Mouse (Mus musculus) hindbrain, embryonic 14.5 days (tissue): ENCODE results near the gene Fubp1. TPM values are rescaled to one million over a fixed set of nuclear protein-coding genes. Genes with fewer than 3 reads are reported as not detected.
"Not testable (repeated sequence)": the region's sequence is repeated elsewhere in the genome, so short reads cannot be mapped to it uniquely, and the experiment has no call there.

Experiments
- ATAC-seq: fragments of 200-750 bp; cut with Nextera tagmentation; 2 replicates; pipeline ENCODE4 v1.8.0; 2017; ENCODE audit warnings: moderate number of reproducible peaks, mild to moderate bottlenecking, moderate TSS enrichment, moderate library complexity; ENCODE audit not compliant: low FRiP score
- DNase-seq: peaks from one replicate; pipeline ENCODE4 v3.0.0-alpha.2; 2015; ENCODE audit warnings: low spot score
- H3K27ac ChIP-seq: fragments of 300-500 bp; sonication (generic); 2 replicates; pipeline ENCODE4 v1.5.1; 2014; ENCODE audit warnings: mild to moderate bottlenecking, moderate library complexity
- H3K27me3 ChIP-seq: fragments of 300-500 bp; sonication (generic); 2 replicates; pipeline ENCODE4 v1.6.1; 2014; ENCODE audit warnings: mild to moderate bottlenecking, low read length, mixed read lengths; ENCODE audit not compliant: control insufficient read depth, insufficient read depth
- H3K36me3 ChIP-seq: fragments of 300-500 bp; sonication (generic); replicated peaks from 2 replicates; pipeline ENCODE4 v1.6.1; 2014; ENCODE audit not compliant: control insufficient read depth, insufficient read depth
- H3K4me1 ChIP-seq: fragments of 300-500 bp; sonication (generic); replicated peaks from 2 replicates; pipeline ENCODE4 v1.6.1; 2014; ENCODE audit warnings: antibody characterized with exemption, low read length, mixed read lengths; ENCODE audit not compliant: control insufficient read depth, insufficient read depth
- H3K4me2 ChIP-seq: fragments of 300-500 bp; sonication (generic); replicated peaks from 2 replicates; pipeline ENCODE4 v1.6.1; 2014; ENCODE audit warnings: mild to moderate bottlenecking, moderate library complexity
- H3K4me3 ChIP-seq: fragments of 300-500 bp; sonication (generic); replicated peaks from 2 replicates; pipeline ENCODE4 v1.5.1; 2014; ENCODE audit warnings: mild to moderate bottlenecking, low read length
- H3K9ac ChIP-seq: fragments of 300-500 bp; sonication (generic); 2 replicates; pipeline ENCODE4 v1.6.1; 2014
- H3K9me3 ChIP-seq: fragments of 300-500 bp; sonication (generic); 2 replicates; pipeline ENCODE4 v1.6.1; 2016; ENCODE audit warnings: low read length; ENCODE audit not compliant: control insufficient read depth
- WGBS: fragments of 180-500 bp; shearing (Covaris S2); extraction: QIAGEN DNeasy Blood & Tissue Kit; methylation state at CpG from one replicate; pipeline ENCODE4 v1.1.7; 2014; 5-methylcytosine and 5-hydroxymethylcytosine counted together
- polyA plus RNA-seq: library from polyadenylated mRNA; unstranded; fragments of >200 nt; fragmentation: Nextera tagmentation; extraction: Ambion mirVana; gene quantifications from 2 replicates; pipeline ENCODE4 v1.2.1, GENCODE M21; 2014

The Fubp1 gene
- polyA plus RNA-seq, 1 experiment from 2014 or later, result 208 TPM

- Histone ChIP-seq H3K4me3 (no peak overlapping the region), H3K9me3 (no peaks in the 10 kb centered on the region), H3K27me3 (no peaks in the 10 kb centered on the region), H3K4me2 (no peak overlapping the region), H3K9ac (no peak overlapping the region), H3K36me3 (peaks cover 63% of the 10 kb centered on the region), H3K27ac (no peak overlapping the region), H3K4me1 (no peaks in the 10 kb centered on the region)
- no peak for DNase-seq
- ATAC-seq, result no peak
- 73% methylated on average over 2 of the region's 2 CpGs for WGBS
These were observed 28.6 kb downstream of the Fubp1 start for GRCm38 (mm10) chr3:152238836-152239235.

- WGBS, result 97% methylated on average over 1 of the region's 1 CpGs
- Histone ChIP-seq H3K4me1 (no peaks in the 10 kb centered on the region), H3K9me3 (no peaks in the 10 kb centered on the region), H3K27me3 (no peaks in the 10 kb centered on the region), H3K36me3 (peaks cover 56% of the 10 kb centered on the region), H3K4me2 (no peak overlapping the region), H3K9ac (no peak overlapping the region), H3K4me3 (no peak overlapping the region), H3K27ac (no peak overlapping the region)
- DNase-seq (no peak), ATAC-seq (no peak)
These were observed 29.4 kb downstream of the Fubp1 start for GRCm38 (mm10) chr3:152239592-152239991.

- H3K9me3 ChIP-seq, result no peaks in the 10 kb centered on the region
- H3K36me3 ChIP-seq, result peaks cover 44% of the 10 kb centered on the region
- DNase-seq, result no peak
- no peaks in the 10 kb centered on the region for H3K4me1 ChIP-seq
- no peak for ATAC-seq
- no peaks in the 10 kb centered on the region for H3K27me3 ChIP-seq
- H3K9ac ChIP-seq, result no peak overlapping the region
- 81% methylated on average over 3 of the region's 3 CpGs for WGBS
- no peak overlapping the region for H3K27ac ChIP-seq
- no peak overlapping the region for H3K4me2 ChIP-seq
- H3K4me3 ChIP-seq, result no peak overlapping the region
These were observed 30.9 kb downstream of the Fubp1 start for GRCm38 (mm10) chr3:152241098-152241497.

- Histone ChIP-seq H3K27me3 (no peaks in the 10 kb centered on the region), H3K4me3 (no peak overlapping the region), H3K4me1 (no peaks in the 10 kb centered on the region), H3K9ac (no peak overlapping the region), H3K9me3 (no peaks in the 10 kb centered on the region), H3K27ac (no peak overlapping the region), H3K36me3 (peaks cover 26% of the 10 kb centered on the region), H3K4me2 (no peak overlapping the region)
- ATAC-seq (no peak), DNase-seq (no peak)
- 81% methylated on average over 4 of the region's 4 CpGs for WGBS
These were observed 33.1 kb downstream of the Fubp1 start for GRCm38 (mm10) chr3:152243304-152243703.

GRCm38 (mm10) chr3:152245273-152245910, 35.2 kb downstream of the Fubp1 start:
- Histone ChIP-seq H3K4me2 (no peak overlapping the region), H3K27ac (no peak overlapping the region), H3K4me3 (no peak overlapping the region), H3K27me3 (no peaks in the 10 kb centered on the region), H3K4me1 (no peaks in the 10 kb centered on the region), H3K36me3 (peaks cover 7% of the 10 kb centered on the region), H3K9ac (no peak overlapping the region), H3K9me3 (no peaks in the 10 kb centered on the region)
- DNase-seq (no peak), ATAC-seq (no peak)
- 75% methylated on average over 5 of the region's 5 CpGs for WGBS

- WGBS, result 93% methylated on average over 12 of the region's 12 CpGs
- ATAC-seq, result no peak
- Histone ChIP-seq H3K4me3 (no peak overlapping the region), H3K27me3 (no peaks in the 10 kb centered on the region), H3K27ac (no peak overlapping the region), H3K4me1 (no peaks in the 10 kb centered on the region), H3K9me3 (no peaks in the 10 kb centered on the region), H3K36me3 (no peaks in the 10 kb centered on the region), H3K9ac (no peak overlapping the region), H3K4me2 (no peak overlapping the region)
- no peak for DNase-seq
These were observed 37.5 kb downstream of the Fubp1 start for GRCm38 (mm10) chr3:152247708-152248107.

GRCm38 (mm10) chr3:152250487-152250886, 40.3 kb downstream of the Fubp1 start:
- Histone ChIP-seq H3K27ac (no peak overlapping the region), H3K36me3 (no peaks in the 10 kb centered on the region), H3K4me2 (no peak overlapping the region), H3K4me3 (no peak overlapping the region), H3K27me3 (no peaks in the 10 kb centered on the region), H3K9ac (no peak overlapping the region), H3K9me3 (no peaks in the 10 kb centered on the region), H3K4me1 (no peaks in the 10 kb centered on the region)
- WGBS, result 100% methylated on average over 1 of the region's 1 CpGs
- ATAC-seq, result no peak
- no peak for DNase-seq

- no peaks in the 10 kb centered on the region for H3K36me3 ChIP-seq
- no peak overlapping the region for H3K27ac ChIP-seq
- no peak for DNase-seq
- H3K9ac ChIP-seq, result no peak overlapping the region
- H3K4me2 ChIP-seq, result no peak overlapping the region
- ATAC-seq, result no peak
- no peaks in the 10 kb centered on the region for H3K9me3 ChIP-seq
- 90% methylated on average over 3 of the region's 3 CpGs for WGBS
- H3K27me3 ChIP-seq, result no peaks in the 10 kb centered on the region
- H3K4me3 ChIP-seq, result no peak overlapping the region
- no peaks in the 10 kb centered on the region for H3K4me1 ChIP-seq
These were observed 47.3 kb downstream of the Fubp1 start for GRCm38 (mm10) chr3:152257528-152257927.

- H3K27me3 ChIP-seq, result peaks cover 11% of the 10 kb centered on the region; the same call in 1 of the 2 replicates
- not testable (repeated sequence) for H3K9ac ChIP-seq, H3K4me3 ChIP-seq, H3K4me2 ChIP-seq, H3K36me3 ChIP-seq, H3K4me1 ChIP-seq, H3K9me3 ChIP-seq, H3K27ac ChIP-seq
- 47% methylated on average over 8 of the region's 9 CpGs for WGBS
- peak; percentile 83 for DNase-seq
- ATAC-seq, result peak; percentile 37; the same call in 1 of the 2 replicates
These were observed 49.2 kb downstream of the Fubp1 start for GRCm38 (mm10) chr3:152259409-152259808.

GRCm38 (mm10) chr3:152260362-152260761, 50.1 kb downstream of the Fubp1 start:
- Histone ChIP-seq H3K4me2 (no peak overlapping the region), H3K4me1 (peaks cover 6% of the 10 kb centered on the region; the same call in 1 of the 2 replicates), H3K27me3 (peaks cover 21% of the 10 kb centered on the region), H3K9ac (no peak overlapping the region), H3K27ac (no peak overlapping the region), H3K36me3 (no peaks in the 10 kb centered on the region), H3K9me3 (no peaks in the 10 kb centered on the region), H3K4me3 (no peak overlapping the region)
- DNase-seq (no peak), ATAC-seq (no peak)
- 97% methylated on average over 1 of the region's 1 CpGs for WGBS
